Mouse (Mus musculus): ENCODE data around the gene Myo19.
A peak's percentile ranks its signal among the peaks of the same experiment; 100 is the strongest.
"Not testable (repeated sequence)": the region's sequence is repeated elsewhere in the genome, so short reads cannot be mapped to it uniquely, and the experiment has no call there.

The Myo19 gene

DNA sequence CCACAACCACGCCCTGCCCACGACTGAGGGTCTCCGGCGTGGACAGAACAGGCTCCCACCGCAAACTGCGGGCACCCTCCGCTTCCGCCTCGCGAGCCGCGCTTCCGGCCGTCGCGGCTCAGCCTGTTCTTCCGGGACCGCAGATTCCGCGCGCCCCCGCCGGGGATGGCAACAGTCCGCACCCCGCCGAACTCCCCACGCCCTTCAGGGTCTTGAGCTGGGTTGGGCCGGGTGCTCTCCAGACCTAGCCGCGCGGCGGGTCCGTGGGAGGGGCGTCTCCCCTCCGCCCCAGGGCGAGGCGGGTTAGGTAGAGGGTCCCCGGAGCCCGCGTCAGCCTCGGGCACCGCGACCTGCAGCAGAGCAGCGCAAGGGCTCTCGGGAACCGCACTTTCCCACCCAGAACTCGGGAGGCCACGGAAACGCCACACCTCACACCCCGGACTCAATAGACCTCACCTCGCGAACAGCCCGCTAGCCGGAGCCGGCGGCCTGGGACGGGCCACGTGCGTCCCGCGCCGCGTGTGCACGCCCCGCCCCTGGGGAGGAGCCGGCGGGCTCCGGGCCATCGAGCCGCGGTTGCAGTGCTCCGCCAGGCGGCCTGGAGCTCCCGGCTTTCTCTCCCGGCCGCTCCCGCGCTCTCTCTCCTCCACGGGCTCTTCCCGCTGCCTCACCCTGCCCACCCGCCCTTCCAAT is at the start of gene Myo19, which contains the start of gene Pigw:
Gene Myo19 (plus strand): TSS at position 377 of the 693 bp plus-strand sequence.
Gene Pigw (minus strand): TSS at position 514 of the 693 bp plus-strand sequence.
- peak; percentile 79 for DNase-seq (ENCODE audit: low spot score)

DNA sequence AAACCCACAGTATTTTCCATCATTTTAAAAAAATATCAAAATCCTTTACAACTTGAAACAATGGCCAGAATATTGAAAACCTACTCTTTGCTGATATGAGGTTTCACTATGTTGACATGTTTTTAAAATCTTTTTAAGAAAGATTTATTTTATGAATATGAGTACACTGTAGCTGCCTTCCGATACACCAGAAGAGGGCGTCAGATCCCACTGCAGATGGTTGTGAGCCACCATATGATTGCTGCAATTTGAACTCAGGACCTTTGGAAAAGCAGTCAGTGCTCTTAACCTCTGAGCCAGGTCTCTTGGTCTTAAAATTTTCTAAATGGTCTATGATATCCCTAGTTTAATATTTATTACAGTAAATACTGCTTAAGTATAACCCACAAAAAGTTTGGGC is 40.6 kb upstream of the Myo19 start:
- no peak for DNase-seq (ENCODE audit: low spot score)

DNA sequence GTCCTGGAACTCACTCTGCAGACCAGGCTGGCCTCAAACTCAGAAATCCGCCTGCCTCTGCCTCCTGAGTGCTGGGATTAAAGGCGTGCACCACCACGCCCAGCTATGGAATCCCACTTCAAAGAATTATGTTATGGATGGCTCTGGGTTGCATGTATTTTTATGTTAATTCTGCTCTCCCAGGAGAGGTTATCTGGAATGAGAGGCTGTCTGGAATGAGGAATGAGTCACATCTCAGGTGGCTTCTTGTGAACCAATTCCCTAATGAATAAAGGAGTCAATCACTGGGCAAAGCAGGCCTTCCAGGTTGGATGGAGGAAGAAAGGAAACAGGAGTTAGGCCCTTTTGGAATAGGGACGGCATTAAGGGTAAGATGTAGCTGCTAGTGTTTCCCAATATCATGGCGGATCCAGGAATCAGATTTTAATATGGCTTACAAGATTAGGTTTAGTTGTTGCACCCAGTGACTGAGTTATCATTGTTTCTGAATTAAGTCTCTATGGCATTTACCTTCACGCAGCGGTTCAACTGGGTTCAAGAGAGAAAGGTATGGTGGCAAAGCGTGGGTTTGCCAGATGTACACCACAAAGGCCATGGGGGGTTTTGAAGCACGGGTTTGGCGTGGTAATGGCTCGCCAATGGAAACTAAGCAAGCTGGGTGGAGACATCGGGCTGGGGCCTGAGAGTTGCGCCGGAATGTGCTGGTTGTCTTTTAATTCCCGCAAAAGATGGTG is 33.0 kb upstream of the Myo19 start:
- no peak for DNase-seq (ENCODE audit: low spot score)

DNA sequence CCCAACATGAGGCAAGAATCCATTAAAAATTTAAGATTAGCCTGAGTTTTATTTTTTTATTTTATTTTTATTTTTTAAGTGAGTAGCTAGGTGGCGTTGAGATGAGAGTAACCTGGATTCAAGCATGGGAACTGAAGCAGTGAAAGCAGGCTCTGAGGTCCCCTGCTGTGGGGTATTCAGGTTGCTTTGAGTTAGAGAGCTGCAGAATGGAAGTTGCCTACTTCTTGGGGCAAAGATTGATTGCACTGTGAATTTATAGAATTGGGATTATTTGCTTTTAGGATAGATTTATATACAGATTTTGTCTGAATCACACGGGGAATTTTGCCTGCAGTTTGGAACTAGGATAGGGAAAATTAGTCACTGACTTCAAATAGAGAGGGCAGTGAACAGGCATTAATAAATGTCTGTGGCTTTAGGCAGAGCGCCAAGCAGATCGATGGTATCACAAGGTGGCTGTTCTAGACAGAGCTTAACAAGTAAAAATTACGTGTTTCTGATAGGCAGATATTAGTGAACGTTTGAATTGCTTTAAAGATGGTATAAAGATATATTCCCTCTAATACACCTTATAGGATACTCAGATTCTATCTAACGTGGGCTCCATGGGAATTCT is 32.4 kb upstream of the Myo19 start:
- DNase-seq (ENCODE audit: low spot score), result no peak

DNA sequence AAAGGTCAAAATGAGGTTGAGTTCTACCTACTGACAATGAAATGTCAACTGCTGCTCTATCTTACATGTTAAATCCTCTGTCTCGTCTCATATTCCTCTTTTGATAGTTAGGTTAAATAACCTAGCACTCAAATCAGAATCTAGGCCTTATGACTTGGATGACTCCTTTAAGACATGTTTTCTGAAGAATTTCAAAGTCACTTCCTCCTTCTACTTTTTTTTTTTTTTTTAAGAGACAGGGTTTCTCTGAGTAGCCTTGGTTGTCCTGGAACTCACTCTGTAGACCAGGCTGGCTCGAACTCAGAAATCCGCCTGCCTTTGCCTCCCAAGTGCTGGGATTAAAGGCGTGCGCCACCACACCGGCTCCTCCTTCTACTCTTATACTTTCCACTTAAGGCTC is 24.7 kb upstream of the Myo19 start:
- DNase-seq (ENCODE audit: low spot score), result no peak

DNA sequence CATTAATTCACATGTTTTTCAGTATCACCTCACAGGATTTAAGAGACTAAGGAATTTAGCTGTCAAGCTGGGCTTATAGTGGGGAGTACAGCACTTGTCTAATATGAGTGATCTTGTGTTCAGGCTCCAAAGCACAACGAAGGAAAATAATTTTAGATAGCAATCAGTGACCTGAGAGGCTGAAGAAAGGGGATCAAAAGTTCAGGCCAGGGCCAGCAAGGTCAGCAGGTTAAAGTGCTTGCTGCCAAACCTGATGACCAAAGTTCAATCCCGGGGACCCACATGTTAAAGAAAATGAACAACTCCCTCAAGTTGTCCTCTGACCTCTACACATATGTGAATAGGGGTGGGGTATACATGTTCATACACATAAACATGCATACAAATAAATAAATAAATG is 14.7 kb upstream of the Myo19 start:
- no peak for DNase-seq (ENCODE audit: low spot score)

DNA sequence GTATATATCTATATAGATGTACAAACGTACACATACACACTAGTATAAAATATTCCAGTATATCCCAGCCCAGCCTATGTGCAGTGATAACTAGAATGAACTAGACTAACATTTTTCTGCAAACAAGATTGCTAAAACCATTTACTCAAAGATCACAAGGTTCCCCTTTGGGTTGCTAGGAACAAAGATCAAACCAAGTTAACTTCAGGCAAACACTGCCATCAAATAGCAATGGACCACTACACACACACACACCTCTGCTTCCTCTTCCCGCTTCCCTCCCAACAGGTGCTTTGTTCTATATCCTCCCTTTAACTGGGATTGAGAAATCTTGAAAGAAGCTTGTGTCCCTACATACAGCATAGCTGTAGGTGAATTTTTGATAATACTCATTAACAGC is 12.4 kb upstream of the Myo19 start:
- no peak for DNase-seq (ENCODE audit: low spot score)

DNA sequence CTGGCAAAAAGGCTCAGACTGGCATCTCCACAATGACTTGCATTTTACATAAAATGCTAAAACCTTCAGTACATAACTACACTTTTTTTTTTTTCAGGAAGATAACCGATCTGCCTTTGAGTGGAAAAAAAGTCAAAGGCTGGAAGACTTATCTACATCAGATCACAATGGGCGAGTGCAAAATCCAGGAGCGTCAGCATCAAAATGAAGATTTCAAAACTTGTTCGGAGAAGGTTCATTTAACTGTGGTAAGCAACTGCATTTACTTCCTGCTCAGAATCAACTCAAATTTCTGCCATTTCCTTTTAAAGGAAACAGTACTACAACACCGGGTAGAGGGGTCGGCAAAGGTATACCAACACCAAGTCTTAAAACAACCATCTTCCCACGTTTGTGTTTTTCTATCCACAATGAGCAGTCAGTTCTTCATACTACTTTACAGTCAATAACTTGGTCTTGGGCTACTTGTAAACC is 11.1 kb upstream of the Myo19 start:
- no peak for DNase-seq (ENCODE audit: low spot score)

DNA sequence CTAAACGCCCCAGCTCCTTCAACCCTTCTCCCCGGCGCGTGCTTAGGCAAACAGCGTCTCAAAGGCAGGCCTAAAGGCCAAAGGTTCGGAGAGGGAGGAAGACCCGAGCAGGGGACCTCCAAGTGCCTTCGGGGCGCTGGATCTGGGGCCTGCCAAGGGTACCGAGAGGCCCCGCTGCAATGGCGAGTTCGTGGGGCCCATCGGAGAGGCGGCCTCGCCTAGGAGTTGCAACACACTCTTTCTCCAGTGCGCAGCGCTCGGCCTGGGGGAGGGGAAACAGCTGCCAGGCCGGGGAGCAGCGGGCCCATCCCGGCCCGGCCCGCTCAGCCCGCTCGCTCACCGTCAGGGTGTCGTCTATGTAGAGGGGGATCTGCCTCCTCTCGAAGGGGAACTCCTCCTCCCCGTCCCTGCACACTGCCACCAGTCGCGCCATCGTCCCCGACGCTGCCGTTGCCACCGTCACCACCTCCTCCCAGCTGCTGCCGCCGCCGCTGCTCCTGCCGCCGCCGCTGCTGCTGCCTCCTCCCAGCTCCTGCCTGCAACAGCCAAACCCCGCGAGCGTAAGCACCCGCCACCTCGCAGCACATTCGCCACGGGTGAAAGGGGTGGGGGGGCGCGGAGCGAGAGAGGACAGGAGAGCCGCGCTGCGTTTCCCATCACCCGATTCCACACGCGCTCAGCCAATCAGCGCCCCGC is 10.3 kb upstream of the Myo19 start:
- peak; percentile 79 for DNase-seq (ENCODE audit: low spot score)

DNA sequence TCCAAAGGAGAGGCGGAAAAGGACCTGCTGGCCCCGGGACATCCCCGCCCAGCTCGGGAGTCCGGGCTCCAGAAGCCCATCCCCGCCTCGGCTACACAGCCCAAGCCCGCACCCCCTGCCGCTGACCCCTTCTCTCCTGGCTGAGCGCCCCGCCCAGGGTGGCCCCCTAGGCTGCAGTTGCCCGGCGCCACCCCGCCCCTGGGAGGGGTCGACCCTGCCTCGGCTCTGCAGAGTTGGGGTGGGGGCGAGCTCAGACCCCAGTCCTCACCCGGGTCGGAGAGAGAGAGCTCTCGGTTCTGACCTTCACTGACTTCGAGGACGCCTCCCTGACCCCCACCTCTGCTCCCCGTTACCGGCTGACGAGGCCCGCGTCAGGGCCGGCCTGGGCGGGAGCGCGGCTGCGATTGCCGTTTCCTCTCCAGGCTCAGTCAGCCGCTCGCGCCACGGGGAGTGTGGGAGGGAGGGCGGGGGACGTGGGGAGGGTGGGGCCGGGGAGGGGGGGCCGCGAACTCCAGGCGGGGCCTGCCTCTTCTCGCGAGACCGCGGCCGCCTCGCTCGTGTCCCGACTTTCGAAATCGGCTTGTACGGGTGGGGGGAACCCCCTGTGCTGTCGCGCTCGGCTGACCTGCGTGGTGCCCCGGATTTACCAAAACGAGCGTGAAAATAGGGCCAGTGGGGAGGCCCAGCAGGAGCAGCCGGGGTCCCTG is 9.5 kb upstream of the Myo19 start, which contains the start of gene Ggnbp2:
Gene Ggnbp2 (minus strand): TSS at position 481 of the 707 bp plus-strand sequence.
- DNase-seq (ENCODE audit: low spot score), result peak; percentile 86

DNA sequence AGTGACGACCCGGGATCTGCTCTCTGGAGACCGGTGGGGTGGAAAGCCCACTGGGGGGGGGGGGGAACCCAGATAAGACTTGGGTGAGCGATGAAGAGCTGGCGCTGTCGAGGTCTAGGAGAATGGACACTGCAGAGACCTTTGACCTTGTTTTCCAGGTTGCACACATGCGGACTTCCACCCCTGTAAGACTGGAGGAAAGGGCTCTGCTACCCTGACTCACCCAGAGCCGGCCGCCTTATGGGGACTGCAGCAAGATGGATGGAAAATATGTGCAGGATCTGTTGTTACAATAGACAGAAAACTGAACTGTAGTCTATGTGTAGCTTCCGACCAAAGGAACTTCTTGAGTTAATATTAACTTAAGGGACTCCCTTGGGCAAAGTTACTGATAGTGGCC is 8.9 kb upstream of the Myo19 start:
- no peak for DNase-seq (ENCODE audit: low spot score)

DNA sequence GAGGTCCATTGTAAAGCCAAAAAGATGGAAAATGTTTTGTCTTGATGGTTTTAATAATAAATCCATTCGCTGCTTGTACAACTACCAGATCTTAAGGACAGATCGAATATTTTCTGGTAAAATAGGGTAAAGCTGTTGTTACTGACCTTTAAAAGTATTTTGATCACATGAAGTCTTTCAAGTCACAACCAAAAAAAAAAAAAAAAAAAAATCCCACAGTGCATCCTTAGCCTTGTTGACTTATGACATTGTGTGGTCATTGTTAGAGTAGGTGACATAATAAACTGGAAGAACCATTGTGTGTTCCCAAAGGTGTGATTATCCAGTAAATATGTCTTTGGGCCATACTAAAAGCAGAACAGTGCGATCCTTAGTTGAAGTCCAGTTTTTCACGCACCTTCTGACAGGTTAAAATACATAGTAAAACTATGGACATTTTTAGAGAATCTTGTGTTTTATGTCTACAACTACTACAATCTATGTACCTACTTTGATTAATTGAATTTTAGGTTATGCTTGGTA is 8.3 kb upstream of the Myo19 start:
- no peak for DNase-seq (ENCODE audit: low spot score)

DNA sequence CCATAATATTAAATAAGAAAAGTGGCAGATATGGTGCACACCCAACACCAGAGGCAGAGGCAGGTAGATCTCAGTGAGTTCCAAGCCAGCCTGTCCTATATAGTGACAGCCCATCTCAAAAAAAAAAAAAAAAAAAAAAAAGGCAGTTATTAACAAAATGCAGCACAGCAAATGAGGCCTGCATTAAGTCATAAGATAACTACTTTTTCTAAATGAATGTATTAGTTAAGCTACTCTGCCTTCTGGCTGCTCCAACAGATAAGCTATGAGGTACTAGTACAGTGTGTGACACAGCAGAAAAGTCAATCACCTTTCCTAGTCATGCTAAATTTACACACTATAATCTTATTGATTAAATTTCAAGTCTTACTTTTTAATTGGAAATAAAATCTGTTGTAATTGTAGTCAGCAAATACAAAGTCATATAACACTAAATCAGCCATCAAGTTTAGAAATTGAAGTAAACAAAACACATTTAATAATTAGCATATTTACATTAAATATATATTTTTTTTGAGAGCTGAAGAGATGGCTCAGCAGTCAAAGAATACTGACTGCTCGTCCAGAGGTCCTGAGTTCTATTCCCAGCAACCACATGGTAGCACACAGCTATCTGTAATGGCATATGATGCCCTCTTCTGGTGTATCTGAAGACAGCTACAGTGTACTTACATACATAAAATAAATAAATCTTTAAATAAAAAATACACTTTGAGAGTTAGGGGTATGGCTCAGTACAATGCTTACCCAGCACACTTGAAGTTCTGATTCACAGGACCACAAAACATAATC is 6.7 kb upstream of the Myo19 start:
- no peak for DNase-seq (ENCODE audit: low spot score)

DNA sequence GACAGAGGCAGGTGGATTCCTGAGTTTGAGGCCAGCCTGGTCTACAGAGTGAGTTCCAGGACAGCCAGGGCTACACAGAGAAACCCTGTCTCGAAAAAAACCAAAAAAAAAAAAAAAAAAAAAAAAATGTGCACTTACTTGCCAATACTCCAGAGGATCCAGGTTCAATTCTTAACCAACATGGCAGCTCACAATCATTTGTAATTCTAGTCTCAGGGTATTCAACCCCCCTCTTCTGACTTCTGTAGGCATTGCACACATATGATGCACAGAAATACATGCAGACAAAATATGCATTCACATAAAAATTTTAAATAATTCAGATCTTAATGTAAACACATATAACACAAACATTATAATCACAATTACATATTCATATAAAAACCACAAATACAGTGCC is 3.9 kb upstream of the Myo19 start:
- not testable (repeated sequence) for DNase-seq (ENCODE audit: low spot score)

DNA sequence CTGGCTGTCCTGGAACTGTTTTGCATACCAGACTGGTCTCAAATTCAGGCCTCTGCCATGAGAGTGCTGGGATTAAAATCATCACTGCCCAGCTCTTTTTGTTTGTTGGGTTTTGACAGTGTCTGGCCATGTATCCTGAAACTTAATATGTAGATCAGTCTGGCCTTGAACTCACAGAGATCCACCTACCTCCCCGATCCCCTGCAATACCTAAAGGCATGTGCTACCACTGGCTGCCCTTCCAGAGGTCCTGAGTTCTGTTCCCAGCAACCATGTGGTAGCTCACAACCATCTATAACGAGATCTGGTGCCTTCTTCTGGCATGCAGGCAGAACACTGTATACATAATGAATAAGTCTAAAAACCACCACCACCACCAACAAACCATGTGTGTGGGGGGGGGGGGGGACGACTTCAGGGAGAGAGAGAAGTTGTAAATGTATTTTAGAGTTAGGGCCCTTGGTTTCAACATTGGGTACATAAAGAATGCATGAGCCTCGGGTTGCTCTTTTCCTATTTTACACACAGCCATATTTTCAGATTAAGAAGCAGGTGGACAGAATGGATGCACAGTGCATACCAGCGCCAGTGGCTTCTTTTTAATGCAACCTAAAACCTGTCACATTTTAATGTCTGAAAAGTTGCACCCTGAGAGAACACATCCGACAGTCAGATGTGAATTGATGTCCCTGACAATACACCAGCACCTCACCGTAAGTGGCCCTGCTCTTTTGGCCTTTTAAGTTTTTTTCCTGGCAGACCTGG is 759 bp upstream of the Myo19 start:
- DNase-seq (ENCODE audit: low spot score), result no peak

DNA sequence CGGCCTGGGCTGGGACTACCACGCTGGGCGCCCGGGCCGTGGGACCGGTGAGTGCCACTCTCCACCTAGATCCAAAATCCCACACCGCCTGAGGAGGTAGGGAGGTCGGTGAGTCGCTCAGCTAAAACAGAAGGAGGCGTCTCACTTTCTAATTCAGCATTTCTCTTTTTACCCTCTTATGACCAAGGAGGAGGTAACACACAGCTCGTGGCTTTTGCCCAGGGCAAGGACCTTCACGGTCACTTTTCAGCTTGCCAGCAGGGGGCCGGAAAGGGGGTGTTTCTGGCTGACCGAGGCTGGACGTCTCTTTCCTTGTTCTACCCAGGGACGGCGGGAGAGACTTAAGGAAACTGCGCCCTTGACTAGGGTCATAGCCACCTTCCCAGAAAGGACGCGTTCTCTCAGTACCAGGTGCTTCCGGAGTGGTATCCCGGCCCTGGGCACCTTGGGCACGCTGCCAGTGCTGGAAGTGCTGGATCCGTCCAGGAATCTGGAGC is 565 bp downstream of the Myo19 start:
- DNase-seq (ENCODE audit: low spot score), result no peak

DNA sequence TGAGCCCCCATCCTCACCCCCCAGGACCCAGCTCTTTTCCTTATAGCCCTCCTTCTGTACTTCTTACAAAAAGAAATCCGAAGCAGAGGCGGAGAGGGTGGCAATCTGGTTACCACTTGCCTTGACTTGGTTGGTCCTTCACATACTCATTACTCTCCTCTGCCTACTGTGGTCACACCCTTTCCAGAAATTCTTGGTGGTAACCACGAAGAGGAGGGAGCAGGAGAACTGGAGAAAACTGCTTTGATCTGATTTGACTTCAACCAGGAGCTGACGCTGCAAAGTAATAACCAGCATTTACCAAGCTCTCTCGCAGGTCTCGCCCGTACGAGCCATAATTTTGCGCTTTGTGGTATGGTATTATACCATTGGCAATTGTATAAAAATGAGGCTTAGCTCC is 1.0 kb downstream of the Myo19 start:
- DNase-seq (ENCODE audit: low spot score), result no peak

DNA sequence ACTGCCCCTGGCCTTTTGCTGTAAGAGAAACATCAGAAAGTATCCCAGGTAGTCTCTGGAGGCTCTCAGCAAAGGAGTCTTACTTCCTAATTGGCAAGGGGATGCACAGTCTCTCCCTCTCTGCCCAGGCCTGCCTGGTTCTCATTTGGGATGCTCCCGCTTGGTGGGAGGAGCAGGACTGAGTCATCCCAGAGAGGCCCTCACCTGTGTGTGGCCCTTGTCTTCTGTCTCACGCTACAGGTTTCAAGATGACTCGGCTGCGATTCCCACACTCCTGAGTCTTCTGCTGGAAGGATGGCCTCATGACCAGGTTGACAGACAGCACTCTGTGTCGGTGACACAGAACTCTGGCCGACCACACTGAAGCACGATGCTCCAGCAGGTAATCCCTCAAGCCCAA is 2.4 kb downstream of the Myo19 start:
- no peak for DNase-seq (ENCODE audit: low spot score)

DNA sequence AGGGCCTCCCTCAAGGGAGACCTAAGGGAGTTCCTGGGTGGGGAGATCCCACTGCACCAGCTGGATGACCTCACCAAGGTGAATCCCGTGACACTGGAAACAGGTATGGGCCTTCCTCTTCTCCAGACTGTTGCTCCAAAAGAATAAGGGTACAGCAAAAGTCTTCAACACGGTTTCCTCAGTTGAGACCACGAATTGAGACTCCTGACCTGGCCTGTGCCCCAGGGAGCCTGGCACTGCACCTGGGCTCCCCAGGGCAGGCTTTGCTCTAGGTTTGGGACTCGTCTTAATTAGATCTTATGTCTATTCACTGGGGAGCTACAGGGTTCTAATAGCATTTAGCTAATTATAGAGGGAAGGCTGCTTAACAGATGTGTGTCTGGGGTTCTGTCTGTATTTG is 5.3 kb downstream of the Myo19 start:
- DNase-seq (ENCODE audit: low spot score), result no peak

DNA sequence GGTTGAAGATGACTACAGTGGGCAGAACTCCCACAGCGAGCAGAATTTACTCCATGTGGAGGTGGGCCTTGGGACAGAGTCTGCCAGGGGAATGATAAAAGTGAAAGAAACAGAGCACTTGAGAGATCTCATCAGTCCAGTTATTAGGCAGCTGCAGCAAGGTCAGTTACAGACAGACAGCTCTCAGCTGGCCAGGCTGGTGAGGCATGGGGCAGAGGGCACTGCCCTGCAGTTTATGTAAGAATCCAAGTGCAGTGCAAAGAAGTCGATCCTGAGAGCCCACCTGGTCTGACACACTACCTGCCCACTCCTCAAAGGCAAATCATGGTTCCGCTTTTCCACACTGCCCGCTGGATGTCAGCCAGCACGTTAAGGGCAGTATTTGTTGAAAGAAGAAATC is 6.3 kb downstream of the Myo19 start:
- no peak for DNase-seq (ENCODE audit: low spot score)
